Mouse (Mus musculus) layer of hippocampus, postnatal 36 days (tissue): ENCODE measurements at regions not wholly inside any gene's neighbourhood (a gene's known extent, or its start where the extent isn't known, plus 50 kb on each side); places are given as distances from the start of the nearest gene placed in this dataset.

ENCODE experiments used
- DNase-seq, 2 experiments: peaks; one replicate each; pipeline ENCODE4 v3.0.0; 2022

DNA sequence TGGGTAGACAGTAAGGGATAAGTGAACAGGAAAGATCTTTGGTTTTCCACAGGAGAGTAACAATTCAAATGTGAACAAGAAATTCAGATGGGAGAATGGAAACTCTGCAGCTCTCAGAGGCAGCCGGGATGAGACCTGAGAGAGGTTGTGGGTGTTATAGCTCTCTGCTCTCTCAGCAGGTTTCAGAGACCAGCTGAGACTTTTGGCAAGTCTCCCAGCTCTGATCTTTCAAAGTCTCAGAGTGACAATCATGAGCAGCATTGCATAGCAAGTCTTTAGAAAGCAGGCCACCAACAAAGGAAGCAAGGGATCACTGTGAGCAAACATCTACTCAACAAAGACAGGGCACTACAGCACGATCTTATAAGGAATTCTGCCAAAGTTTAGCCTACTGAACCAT lies 73.4 kb upstream of the Gnpda2 start:
- peak in 1 of 2 experiments; percentile 9 for DNase-seq

- no peak for DNase-seq
These were observed 71.8 kb upstream of the Gnpda2 start for GRCm38 (mm10) chr5:69663961-69664360.
